Mouse (Mus musculus): Measurements from ENCODE around the gene Ntpcr. TPM values are rescaled to one million over a fixed set of nuclear protein-coding genes. Genes with fewer than 3 reads are reported as not detected.

The Ntpcr gene
- total RNA-seq, 2 experiments from 2014 or later: 18.8 to 21.4 TPM

DNA sequence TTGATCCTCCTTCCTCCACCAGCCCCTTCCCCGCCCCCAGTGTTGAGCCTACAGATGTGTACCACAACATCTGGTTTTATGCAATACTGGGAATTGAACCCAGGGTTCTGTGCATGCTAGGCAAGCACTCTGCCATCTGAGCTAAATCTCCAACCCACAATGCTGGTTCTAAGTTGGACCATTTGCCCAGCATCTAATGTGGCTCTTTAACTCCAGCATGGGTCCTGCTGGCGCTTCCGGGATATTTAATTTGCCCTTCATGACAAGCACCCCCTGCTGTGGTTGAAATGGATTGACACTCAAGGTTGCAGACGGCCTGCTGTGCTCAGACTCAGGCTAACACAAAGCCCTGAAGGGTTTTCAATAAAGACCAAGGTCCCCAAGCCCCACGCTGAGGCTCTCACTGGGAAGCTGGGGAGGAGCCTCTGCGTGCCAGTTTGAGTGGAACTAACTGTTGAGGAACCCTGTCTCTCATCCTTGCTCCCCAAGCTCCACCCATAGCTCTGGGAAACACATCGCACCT, 43.6 kb downstream of the Ntpcr start:
- no peak for DNase-seq (ENCODE audit: low spot score in 2 of 2)

DNA sequence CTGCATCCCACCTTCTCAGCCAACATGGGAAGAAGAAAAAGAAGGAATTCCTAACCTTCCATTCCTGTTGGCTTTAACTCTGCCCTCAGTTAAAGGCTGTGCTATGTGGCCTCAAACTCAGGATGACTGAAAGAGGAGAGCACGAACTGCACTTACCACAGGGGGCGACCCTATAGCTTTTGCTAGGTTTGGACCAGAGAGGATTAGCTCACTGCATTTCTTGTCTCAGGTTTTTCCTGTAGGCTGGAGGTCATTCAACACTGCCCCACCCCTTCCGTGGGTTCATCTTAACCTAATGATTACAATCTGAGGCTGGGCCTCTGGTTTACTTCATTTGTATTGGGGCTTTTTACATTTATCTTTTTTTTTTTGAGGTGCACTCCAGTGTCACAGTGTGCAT, 45.3 kb downstream of the Ntpcr start:
- DNase-seq (ENCODE audit: low spot score in 2 of 2): no peak

DNA sequence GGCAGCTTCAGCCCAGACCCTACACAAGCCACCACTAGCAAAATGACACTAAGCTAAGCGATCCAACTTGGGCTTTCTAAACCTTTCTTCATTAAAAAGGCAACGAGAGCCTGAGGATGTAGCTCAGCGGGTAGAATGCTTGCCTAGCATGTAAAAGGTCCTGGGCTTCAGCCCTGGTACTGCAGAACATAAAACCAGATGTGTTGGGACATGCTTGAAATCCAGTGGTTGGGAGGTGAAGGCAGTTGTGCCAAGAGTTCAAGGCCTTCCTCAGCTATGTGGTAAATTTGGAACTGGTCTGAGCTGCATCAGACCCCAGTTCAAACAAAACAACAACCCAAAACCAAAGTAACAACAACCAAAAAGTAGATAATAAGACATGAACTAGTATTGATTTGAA, 46.6 kb downstream of the Ntpcr start:
- no peak for DNase-seq (ENCODE audit: low spot score in 2 of 2)

DNA sequence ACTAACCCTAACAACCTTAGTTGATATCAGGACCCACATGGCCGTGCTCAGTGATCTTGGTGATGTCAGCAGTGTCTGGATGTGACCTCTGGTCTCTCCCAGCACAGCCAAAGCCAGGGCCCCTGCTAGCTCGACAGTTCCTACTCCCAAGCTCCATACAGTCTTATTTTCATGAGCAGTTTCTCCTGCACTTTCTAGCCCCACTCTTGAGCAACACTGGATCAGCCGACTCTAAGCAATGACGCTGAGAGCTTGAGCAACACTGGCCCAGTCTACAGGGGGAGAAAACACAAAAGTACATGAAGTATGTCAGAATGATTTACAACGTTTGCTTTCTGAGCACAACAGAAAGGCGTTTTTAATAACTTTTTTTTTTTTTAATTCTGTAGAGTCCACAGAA, 47.0 kb downstream of the Ntpcr start:
- no peak for DNase-seq (ENCODE audit: low spot score in 2 of 2)

DNA sequence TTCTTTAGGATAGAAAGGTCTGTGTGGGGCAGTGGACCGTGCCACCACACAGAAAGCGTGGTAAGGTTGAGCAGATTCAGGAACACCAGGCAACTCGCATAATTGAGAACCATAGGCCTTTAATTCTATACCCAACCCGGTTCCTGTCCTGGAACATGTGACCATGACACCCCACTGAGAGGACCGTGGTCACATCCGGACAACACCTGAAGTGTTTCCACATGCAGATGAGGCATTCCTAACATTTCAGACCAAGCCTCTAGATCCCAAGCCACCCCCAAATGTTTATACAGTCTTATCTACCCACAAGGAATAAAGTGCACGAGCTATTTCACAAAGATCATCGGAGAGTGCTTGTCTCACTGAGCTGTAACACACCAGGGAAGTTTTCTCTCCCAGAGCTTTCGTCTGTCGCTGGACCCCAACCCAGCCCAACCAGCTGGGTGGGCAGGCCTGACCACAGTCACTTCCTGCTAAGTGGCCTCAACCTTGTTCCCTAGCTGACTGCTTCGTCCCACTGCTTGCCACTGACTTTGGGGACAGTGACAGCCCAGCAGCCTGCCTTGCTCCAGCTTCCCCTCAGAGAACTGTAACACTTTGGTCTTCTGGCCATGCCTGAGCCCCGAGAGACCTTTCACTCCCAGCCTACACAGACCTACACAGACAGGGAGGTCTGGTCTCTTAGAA, 47.9 kb downstream of the Ntpcr start:
- DNase-seq (ENCODE audit: low spot score in 2 of 2): no peak

DNA sequence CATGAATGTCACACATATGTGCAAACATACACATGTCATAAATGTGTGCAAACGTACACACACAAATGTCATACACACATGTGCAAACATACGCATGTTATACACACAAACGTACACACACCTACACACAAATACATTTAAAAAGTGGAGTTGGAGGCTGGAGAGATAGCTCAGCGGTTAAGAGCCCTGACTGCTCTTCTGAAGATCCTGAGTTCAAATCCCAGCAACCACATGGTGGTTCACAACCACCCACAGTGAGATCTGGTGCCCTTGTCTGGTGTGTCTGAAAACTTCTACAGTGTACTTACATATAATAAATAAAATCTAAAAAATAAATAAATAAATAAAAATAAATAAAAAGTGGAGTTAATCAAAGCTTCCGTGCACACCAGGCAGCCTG, 49.2 kb downstream of the Ntpcr start:
- DNase-seq (ENCODE audit: low spot score in 2 of 2): no peak

DNA sequence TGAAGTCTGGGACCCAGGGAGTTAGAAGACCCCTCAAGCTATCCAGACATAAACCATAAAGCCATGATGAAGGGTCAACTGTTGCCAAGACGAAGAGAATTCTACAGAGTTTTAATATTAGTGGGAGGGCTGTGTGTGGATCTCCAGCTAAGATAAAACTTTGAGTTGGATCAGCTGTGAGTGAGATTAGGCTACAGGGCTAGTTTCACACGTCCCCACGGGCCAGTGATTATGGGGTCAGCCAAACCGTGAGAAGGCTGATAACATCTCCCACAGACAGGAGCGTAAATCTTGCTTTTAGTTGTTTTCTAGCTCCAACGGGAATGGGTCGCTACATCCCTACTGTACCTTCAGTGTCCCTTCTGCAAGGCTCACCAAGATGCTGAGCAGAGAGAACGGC, 49.9 kb downstream of the Ntpcr start:
- no peak for DNase-seq (ENCODE audit: low spot score in 2 of 2)

DNA sequence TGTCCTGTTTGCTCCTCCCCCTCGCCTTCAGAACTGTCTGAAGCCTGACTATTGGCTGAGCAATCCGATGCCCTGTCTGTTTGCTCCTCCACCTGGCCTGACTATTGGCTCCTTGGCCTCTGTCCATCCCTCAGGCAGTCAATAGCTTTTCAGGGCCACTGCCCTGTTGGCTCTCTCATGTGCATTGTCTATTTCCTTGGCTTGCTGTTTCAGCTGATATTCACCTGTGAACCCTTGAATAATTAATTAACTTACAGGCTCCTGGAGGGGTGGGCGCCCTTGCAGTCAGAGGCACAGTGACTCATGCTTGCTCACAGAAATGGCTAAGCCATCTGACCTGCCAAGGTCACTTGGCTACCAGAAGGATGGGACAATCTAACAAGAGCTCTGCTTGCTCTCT, 52.4 kb downstream of the Ntpcr start:
- DNase-seq (ENCODE audit: low spot score in 2 of 2): no peak

DNA sequence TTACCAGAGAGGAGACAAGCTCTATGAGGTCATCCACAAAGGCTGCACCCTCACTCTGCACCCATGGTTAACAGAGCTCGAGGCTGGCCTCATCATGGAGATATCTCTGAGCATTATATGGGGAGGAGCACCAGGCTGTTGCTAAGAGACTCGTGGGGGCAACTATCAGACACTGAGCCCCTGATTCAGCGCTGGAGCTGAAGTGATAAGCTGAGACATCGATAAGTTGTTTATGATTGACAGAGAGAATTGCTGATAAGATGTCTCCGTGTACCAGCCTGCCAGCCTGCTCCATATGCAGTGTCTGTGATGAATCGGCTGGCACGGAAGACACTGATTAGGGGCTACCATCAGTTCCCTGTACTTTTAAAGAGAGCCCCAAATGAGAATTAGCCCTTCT, 57.1 kb downstream of the Ntpcr start:
- DNase-seq (ENCODE audit: low spot score in 2 of 2): no peak

DNA sequence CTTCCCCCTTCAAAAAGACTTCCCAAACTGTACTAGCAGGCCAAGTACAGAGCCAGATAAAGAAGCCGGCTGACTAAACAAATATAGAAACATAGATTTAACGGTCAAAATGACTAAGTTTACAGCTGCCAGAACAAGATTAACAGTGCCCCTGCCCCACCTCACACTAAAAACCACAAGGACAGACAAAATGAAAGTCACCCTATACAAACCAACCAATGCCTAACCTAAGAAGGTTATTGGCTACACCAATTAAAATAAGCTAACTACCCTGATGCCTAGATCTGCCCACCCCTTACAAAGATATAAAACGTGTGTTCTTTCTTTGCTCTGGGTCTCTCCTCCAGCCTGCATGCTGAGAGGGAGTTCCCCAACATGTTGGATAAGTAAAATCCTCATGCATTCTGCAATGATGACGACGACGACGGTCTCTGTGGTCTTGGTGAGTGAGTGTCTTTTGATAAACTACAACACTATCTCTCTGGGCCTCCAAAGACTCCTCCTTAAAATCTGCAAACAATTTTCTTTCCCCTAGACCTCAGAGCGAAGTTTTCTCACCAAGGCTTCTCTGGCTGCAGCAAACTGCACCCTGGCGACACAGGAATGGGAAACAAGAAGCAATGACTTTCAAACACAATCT, 63.2 kb downstream of the Ntpcr start:
- no peak for DNase-seq (ENCODE audit: low spot score in 2 of 2)

DNA sequence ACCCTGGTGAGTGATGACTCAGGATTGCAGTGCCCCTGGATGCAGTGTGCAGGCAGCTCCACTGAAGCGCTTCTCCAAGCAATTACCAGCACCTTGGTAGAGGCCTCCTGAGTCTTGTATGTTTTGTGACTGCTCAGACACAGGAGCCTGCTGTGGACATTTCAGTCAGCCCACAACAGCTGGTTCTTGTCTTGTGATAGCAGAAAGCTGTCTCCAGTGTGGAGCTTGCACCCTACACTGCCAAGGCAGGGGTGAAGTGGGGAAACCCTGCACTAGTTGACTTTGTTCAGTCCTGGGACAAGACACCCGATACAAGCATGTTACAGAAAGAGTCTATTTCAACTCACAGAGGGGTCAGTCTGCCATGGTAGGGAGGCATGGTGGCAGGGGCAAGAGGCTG, 65.6 kb downstream of the Ntpcr start:
- no peak for DNase-seq (ENCODE audit: low spot score in 2 of 2)

DNA sequence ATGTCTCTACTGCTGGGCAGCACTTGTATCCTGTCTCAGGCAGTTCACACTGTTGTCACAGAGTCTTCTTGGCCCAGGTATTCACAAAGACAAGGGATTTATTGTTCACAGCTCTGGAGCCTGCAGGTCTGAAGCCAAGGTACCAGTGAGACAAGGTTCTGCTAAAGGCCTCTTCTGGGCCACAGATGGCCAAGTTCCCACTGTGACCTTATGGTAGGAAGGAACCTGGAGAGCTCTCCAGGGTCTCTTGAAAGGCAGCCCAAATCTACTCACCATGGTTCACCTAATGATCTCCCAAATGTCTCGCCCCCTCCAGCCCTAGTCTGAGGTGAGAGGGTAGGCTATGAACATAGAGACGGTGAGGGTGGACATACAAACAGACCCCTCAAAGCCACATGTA, 67.2 kb downstream of the Ntpcr start:
- no peak for DNase-seq (ENCODE audit: low spot score in 2 of 2)

Other genes with a start within 250 kb of the Ntpcr start
- gene Sipa1l2, start 160.2 kb upstream of the Ntpcr start, total RNA-seq (2021): 10 to 100 TPM; 36.9 to 42.0 TPM
- 1 to 10 TPM; 4.2 TPM for gene Map10, start 60.1 kb upstream of the Ntpcr start, total RNA-seq (2021)
- 10 to 100 TPM; 56.1 to 65.9 TPM for gene Pcnx2, start 168.4 kb downstream of the Ntpcr start, total RNA-seq (2021)
- gene Map3k21, start 180.5 kb downstream of the Ntpcr start, total RNA-seq (2021): 1 to 10 TPM; 1.7 TPM